14 mouse cellular contexts compared by ENCODE assay signal in the genomic region with DNA sequence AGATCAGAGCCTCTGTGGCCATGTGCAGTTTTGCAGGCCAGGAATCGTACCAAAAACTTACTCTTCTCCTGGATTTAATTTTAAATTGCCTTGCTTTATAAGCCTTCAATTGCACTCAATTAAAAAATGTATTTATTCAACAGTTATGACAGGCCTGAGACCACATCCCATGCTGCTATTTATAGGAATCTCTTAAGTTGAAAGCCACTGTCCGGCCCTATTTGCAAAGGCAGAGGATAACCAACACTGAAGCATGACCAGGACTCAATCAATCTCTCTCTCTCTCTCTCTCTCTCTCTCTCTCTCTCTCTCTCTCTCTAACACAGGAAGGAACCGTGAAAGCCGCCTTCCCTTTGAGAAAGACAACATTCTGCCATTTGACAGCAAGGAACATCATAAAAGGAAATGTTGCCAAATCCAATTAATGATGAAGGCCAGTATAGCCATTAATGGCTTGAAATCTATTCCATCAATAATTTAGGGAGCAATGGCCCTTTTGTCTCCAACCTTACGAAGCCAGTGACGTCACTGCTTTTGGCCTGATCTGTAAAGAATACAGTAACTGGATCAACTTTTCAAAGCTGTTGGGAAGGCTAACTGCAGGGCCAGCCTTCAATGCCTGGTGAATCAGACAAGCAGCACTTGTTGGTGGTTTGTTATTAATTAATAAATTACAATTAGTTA. TPM values are rescaled to one million over a fixed set of nuclear protein-coding genes. Genes with fewer than 3 reads are reported as not detected.
A peak's percentile ranks its signal among the peaks of the same experiment; 100 is the strongest.
DNase-seq lines count a peak whose midpoint lies in the region; ATAC-seq and TF ChIP-seq lines count a peak whose summit lies in the region.
"Had no signal": no experiment of that assay in that cellular context is flagged by ENCODE, and none has a peak within 500 bp of the region (broad histone marks: within the 10 kb centered on the region; RNA-seq: fewer than 3 reads in every experiment).

No protein-coding gene starts in this region.

- DNase-seq in heart, postnatal 10 days, result no peak
- DNase-seq in lung, adult 2 months, result no peak
- no peak for DNase-seq in testis, postnatal 14 days (ENCODE audit: low spot score)
- DNase-seq: adrenal gland, adult 2 months; cerebellum, adult 2 months; spleen, adult 18-20 months had no signal

- H3K9me3 ChIP-seq in heart, embryonic 14.5 days (ENCODE audit: control insufficient read depth, low read length), result no peaks in the 10 kb centered on the region
- no peaks in the 10 kb centered on the region for H3K9me3 ChIP-seq in lung, embryonic 15.5 days
- H3K9me3 ChIP-seq in forebrain, embryonic 13.5 days (replicated peaks), result no peaks in the 10 kb centered on the region
- no peaks in the 10 kb centered on the region for H3K9me3 ChIP-seq in neural tube, embryonic 13.5 days
- H3K9me3 ChIP-seq in kidney, embryonic 14.5 days (ENCODE audit: control insufficient read depth, low read length), result no peaks in the 10 kb centered on the region
- H3K9me3 ChIP-seq: limb, embryonic 13.5 days had no signal

- no peak overlapping the region for H3K4me2 ChIP-seq in heart, embryonic 14.5 days (ENCODE audit: low read length)
- no peak overlapping the region for H3K4me2 ChIP-seq in lung, embryonic 15.5 days
- no peak overlapping the region for H3K4me2 ChIP-seq in forebrain, embryonic 13.5 days
- no peak overlapping the region for H3K4me2 ChIP-seq in neural tube, embryonic 13.5 days
- H3K4me2 ChIP-seq in kidney, embryonic 14.5 days (replicated peaks; ENCODE audit: low read depth, low read length), result no peak overlapping the region
- H3K4me2 ChIP-seq: limb, embryonic 13.5 days had no signal

- peaks cover 12 to 34% of the 10 kb centered on the region in 2 experiments for H3K4me1 ChIP-seq in heart, embryonic 14.5 days (ENCODE audit: control insufficient read depth in 2 of 2, insufficient read depth in 2 of 2, low read length in 2 of 2)
- peaks cover 49% of the 10 kb centered on the region for H3K4me1 ChIP-seq in lung, embryonic 15.5 days
- peaks cover 21% of the 10 kb centered on the region for H3K4me1 ChIP-seq in lung, adult 2 months (ENCODE audit: control insufficient read depth, insufficient read depth, low read length)
- peaks cover 33% of the 10 kb centered on the region for H3K4me1 ChIP-seq in forebrain, embryonic 13.5 days
- peaks cover 60% of the 10 kb centered on the region for H3K4me1 ChIP-seq in neural tube, embryonic 13.5 days (replicated peaks)
- H3K4me1 ChIP-seq in kidney, embryonic 14.5 days (ENCODE audit: control insufficient read depth, insufficient read depth, low read length), result peaks cover 10% of the 10 kb centered on the region; the same call in 1 of the 2 replicates

- no peak for TF ChIP-seq CTCF in lung, adult 2 months (IDR thresholded peaks at IDR 0.05; ENCODE audit: insufficient read depth, low read length)

- 65% methylated on average over 6 of the region's 6 CpGs for WGBS in heart, embryonic 14.5 days
- WGBS in lung, embryonic 15.5 days, result 44% methylated on average over 6 of the region's 6 CpGs
- 55% methylated on average over 6 of the region's 6 CpGs for WGBS in lung, adult 2 months
- WGBS in forebrain, embryonic 13.5 days, result 42% methylated on average over 6 of the region's 6 CpGs
- 46% methylated on average over 6 of the region's 6 CpGs for WGBS in neural tube, embryonic 13.5 days
- WGBS in kidney, embryonic 14.5 days, result 86% methylated on average over 6 of the region's 6 CpGs

- H3K27me3 ChIP-seq in heart, embryonic 14.5 days (ENCODE audit: control insufficient read depth, insufficient read depth, low read length), result no peaks in the 10 kb centered on the region
- no peaks in the 10 kb centered on the region for H3K27me3 ChIP-seq in lung, embryonic 15.5 days
- no peaks in the 10 kb centered on the region for H3K27me3 ChIP-seq in forebrain, embryonic 13.5 days
- no peaks in the 10 kb centered on the region for H3K27me3 ChIP-seq in neural tube, embryonic 13.5 days
- no peaks in the 10 kb centered on the region for H3K27me3 ChIP-seq in kidney, embryonic 14.5 days (ENCODE audit: control insufficient read depth, insufficient read depth, low read length)
- H3K27me3 ChIP-seq: limb, embryonic 13.5 days had no signal

- intact Hi-C loops in heart, postnatal 10 days (cut with DNase I), result no loop called here

- TF ChIP-seq POLR2A in lung, adult 2 months (IDR thresholded peaks at IDR 0.05; ENCODE audit: borderline replicate concordance, extremely low read depth, low read depth, low read length), result no peak

- H3K36me3 ChIP-seq in heart, embryonic 14.5 days (ENCODE audit: control insufficient read depth, insufficient read depth, low read length), result peaks cover 45% of the 10 kb centered on the region
- H3K36me3 ChIP-seq in lung, embryonic 15.5 days, result peaks cover 29% of the 10 kb centered on the region
- peaks cover 29% of the 10 kb centered on the region for H3K36me3 ChIP-seq in forebrain, embryonic 13.5 days (ENCODE audit: poor library complexity, severe bottlenecking)
- peaks cover 22% of the 10 kb centered on the region for H3K36me3 ChIP-seq in neural tube, embryonic 13.5 days
- H3K36me3 ChIP-seq in kidney, embryonic 14.5 days (ENCODE audit: control insufficient read depth, insufficient read depth, low read length), result peaks cover 26% of the 10 kb centered on the region

- no peak overlapping the region for H3K9ac ChIP-seq in heart, embryonic 14.5 days (ENCODE audit: low read length)
- no peak overlapping the region for H3K9ac ChIP-seq in lung, embryonic 15.5 days
- no peak overlapping the region for H3K9ac ChIP-seq in forebrain, embryonic 13.5 days
- no peak overlapping the region for H3K9ac ChIP-seq in neural tube, embryonic 13.5 days
- no peak overlapping the region for H3K9ac ChIP-seq in kidney, embryonic 14.5 days (ENCODE audit: low read depth, low read length)
- H3K9ac ChIP-seq: limb, embryonic 13.5 days had no signal

- H3K27ac ChIP-seq in heart, embryonic 14.5 days (replicated peaks in 1 of 2; ENCODE audit: control insufficient read depth in 1 of 2, insufficient read depth in 1 of 2, low read depth in 2 of 2, low read length in 2 of 2), result peak overlapping the region; percentile 10 to 53; a peak in 2 of 4 replicates
- peak overlapping the region; percentile 48 for H3K27ac ChIP-seq in lung, embryonic 15.5 days
- H3K27ac ChIP-seq in forebrain, embryonic 13.5 days, result peak overlapping the region; percentile 7; the same call in 1 of the 2 replicates
- H3K27ac ChIP-seq in neural tube, embryonic 13.5 days (replicated peaks), result peak overlapping the region; percentile 18; the same call in 1 of the 2 replicates
- no peak overlapping the region for H3K27ac ChIP-seq in kidney, embryonic 14.5 days (ENCODE audit: low read depth, low read length)
- H3K27ac ChIP-seq: limb, embryonic 13.5 days; stomach, postnatal 0 days had no signal

- H3K4me3 ChIP-seq in heart, embryonic 14.5 days (ENCODE audit: control insufficient read depth in 1 of 2, insufficient read depth in 1 of 2, low read depth in 1 of 2, low read length in 2 of 2), result no peak overlapping the region
- H3K4me3 ChIP-seq in lung, embryonic 15.5 days, result no peak overlapping the region
- no peak overlapping the region for H3K4me3 ChIP-seq in lung, adult 2 months (replicated peaks; ENCODE audit: extremely low read depth, low read depth, low read length)
- no peak overlapping the region for H3K4me3 ChIP-seq in forebrain, embryonic 13.5 days
- no peak overlapping the region for H3K4me3 ChIP-seq in neural tube, embryonic 13.5 days
- no peak overlapping the region for H3K4me3 ChIP-seq in kidney, embryonic 14.5 days (ENCODE audit: low read length)
- H3K4me3 ChIP-seq: limb, embryonic 13.5 days; myocyte had no signal

- no peak for ATAC-seq in heart, embryonic 14.5 days (ENCODE audit: insufficient number of reproducible peaks, insufficient read depth, low FRiP score, low read depth)
- ATAC-seq in lung, embryonic 15.5 days (ENCODE audit: borderline replicate concordance, extremely low read depth, low FRiP score, low TSS enrichment), result peak; percentile 55; the same call in 1 of the 2 replicates
- ATAC-seq in forebrain, embryonic 13.5 days, result peak; percentile 81
- no peak for ATAC-seq in neural tube, embryonic 13.5 days (ENCODE audit: low read depth)
- ATAC-seq in kidney, embryonic 14.5 days (ENCODE audit: low FRiP score, low TSS enrichment), result no peak

RNA-seq across cellular contexts. Expression of gene Cemip, which starts 26.2 kb away (rescaled TPM):
- polyA plus RNA-seq in heart, embryonic 14.5 days (2014; fragmentation: Nextera tagmentation; extraction: Ambion mirVana), result 0.51 and 0.89 TPM in 2 replicates
- 1 to 10 TPM; 1.5 TPM for total RNA-seq in heart, postnatal 10 days (2021)
- polyA plus RNA-seq in lung, embryonic 15.5 days (2015; fragmentation: Nextera tagmentation; extraction: Ambion mirVana), result 1.4 and 1.6 TPM in 2 replicates
- polyA plus RNA-seq in lung, adult 2 months (2012; rRNA removed), result 0.33 and 0.65 TPM in 2 replicates
- 0.55 and 0.81 TPM in 2 replicates for polyA plus RNA-seq in forebrain, embryonic 13.5 days (2015; fragmentation: Nextera tagmentation; extraction: Ambion mirVana)
- 0.56 and 0.59 TPM in 2 replicates for polyA plus RNA-seq in neural tube, embryonic 13.5 days (2015; fragmentation: Nextera tagmentation; extraction: Ambion mirVana)
- 0.16 and 0.36 TPM in 2 replicates for polyA plus RNA-seq in kidney, embryonic 14.5 days (2014; fragmentation: Nextera tagmentation; extraction: Ambion mirVana)

RNA-seq across cellular contexts. Expression of gene Abhd17c, which starts 39.2 kb away (rescaled TPM):
- 76.7 and 82.0 TPM in 2 replicates for polyA plus RNA-seq in heart, embryonic 14.5 days (2014; fragmentation: Nextera tagmentation; extraction: Ambion mirVana)
- 10 to 100 TPM; 39.3 to 46.7 TPM for total RNA-seq in heart, postnatal 10 days (2021)
- 64.3 and 68.7 TPM in 2 replicates for polyA plus RNA-seq in lung, embryonic 15.5 days (2015; fragmentation: Nextera tagmentation; extraction: Ambion mirVana)
- 92.8 and 98.3 TPM in 2 replicates for polyA plus RNA-seq in lung, adult 2 months (2012; rRNA removed)
- 13.2 and 15.6 TPM in 2 replicates for polyA plus RNA-seq in forebrain, embryonic 13.5 days (2015; fragmentation: Nextera tagmentation; extraction: Ambion mirVana)
- 55.8 and 62.5 TPM in 2 replicates for polyA plus RNA-seq in neural tube, embryonic 13.5 days (2015; fragmentation: Nextera tagmentation; extraction: Ambion mirVana)
- 37.8 and 49.3 TPM in 2 replicates for polyA plus RNA-seq in kidney, embryonic 14.5 days (2014; fragmentation: Nextera tagmentation; extraction: Ambion mirVana)

Comparison
In these comparisons a context has a peak if more than half of its experiments do, and no peak if none do; other contexts are left out.
1. ATAC-seq: peak in lung, embryonic 15.5 days (single experiment) and forebrain, embryonic 13.5 days (single experiment); none in heart, embryonic 14.5 days (single experiment), neural tube, embryonic 13.5 days (single experiment) and kidney, embryonic 14.5 days (single experiment).